Mouse (Mus musculus) brain, embryonic 14.5 days (tissue): ENCODE measurements around the gene Zfp382. TPM values are rescaled to one million over a fixed set of nuclear protein-coding genes. Genes with fewer than 3 reads are reported as not detected.
"Not testable (repeated sequence)": the region's sequence is repeated elsewhere in the genome, so short reads cannot be mapped to it uniquely, and the experiment has no call there.

ENCODE experiments used
- DNase-seq: peaks from one replicate; pipeline ENCODE4 v3.0.0-alpha.2; 2011; ENCODE audit warnings: low read depth
- CTCF ChIP-seq: fragments of 200-500 bp; IDR thresholded peaks from 2 replicates; pipeline ENCODE4 v1.5.1; 2012; ENCODE audit warnings: inconsistent platforms, mild to moderate bottlenecking, moderate library complexity, borderline replicate concordance; ENCODE audit not compliant: insufficient read depth, insufficient read length; ENCODE audit errors: extremely low read depth
- POLR2A ChIP-seq: fragments of 200-500 bp; IDR thresholded peaks from 2 replicates; pipeline ENCODE4 v1.6.1; 2012; ENCODE audit warnings: mild to moderate bottlenecking, inconsistent platforms, borderline replicate concordance; ENCODE audit not compliant: poor library complexity, insufficient read depth, insufficient read length, severe bottlenecking; ENCODE audit errors: extremely low read depth
- polyA plus RNA-seq: library from polyadenylated mRNA; depleted of rRNA; stranded (reverse); fragments of >200 nt; gene quantifications from 2 replicates; pipeline ENCODE4 v1.2.3, GENCODE M21; 2012; rRNA removed

Zfp382 gene
- polyA plus RNA-seq, 1 experiment: 9.2 TPM

- no peak for TF ChIP-seq CTCF
- no peak for TF ChIP-seq POLR2A
- DNase-seq: no peak
Measured at GRCm38 (mm10) chr7:30155507-30155906, 33.8 kb downstream of the Zfp382 start.

DNA sequence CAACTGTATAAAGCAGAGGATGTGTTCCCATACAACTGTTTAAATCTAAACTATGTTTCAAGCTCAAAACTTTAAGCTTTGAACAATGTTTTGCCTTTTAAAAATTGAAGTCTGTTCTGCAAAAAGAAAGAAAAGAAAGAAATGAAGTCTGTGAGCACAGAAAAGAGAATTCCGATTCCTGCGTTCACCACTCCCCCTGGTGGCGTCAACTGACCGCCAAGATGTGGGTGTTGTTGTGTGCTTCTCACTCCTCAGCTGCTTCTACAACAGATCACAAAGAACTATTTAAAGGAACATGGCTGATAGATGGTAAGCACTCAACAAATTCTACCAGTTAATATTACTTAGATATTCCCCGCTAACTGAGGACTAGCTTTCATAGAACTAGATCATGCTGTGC, 41.4 kb downstream of the Zfp382 start:
- DNase-seq: no peak
- TF ChIP-seq POLR2A: no peak

DNA sequence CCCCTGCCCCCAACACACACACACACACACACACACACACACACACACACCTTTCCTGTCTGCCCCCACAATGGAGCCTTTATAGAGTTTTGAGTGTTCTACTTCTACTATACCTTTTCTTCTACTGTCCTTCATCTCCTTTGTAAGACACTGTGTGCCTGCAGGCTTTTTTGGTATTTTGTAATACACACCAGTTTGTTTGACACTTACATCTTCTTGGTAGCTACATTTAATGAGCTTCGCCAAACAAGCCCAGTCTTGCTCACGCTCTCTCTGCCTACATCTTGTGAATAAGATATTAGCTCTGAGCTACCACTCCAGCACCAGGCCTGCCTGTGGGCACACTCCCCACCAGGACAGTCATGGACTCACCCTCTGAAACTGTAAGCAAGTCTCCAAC, 43.0 kb downstream of the Zfp382 start:
- no peak for DNase-seq
- no peak for TF ChIP-seq POLR2A
- TF ChIP-seq CTCF: no peak

DNA sequence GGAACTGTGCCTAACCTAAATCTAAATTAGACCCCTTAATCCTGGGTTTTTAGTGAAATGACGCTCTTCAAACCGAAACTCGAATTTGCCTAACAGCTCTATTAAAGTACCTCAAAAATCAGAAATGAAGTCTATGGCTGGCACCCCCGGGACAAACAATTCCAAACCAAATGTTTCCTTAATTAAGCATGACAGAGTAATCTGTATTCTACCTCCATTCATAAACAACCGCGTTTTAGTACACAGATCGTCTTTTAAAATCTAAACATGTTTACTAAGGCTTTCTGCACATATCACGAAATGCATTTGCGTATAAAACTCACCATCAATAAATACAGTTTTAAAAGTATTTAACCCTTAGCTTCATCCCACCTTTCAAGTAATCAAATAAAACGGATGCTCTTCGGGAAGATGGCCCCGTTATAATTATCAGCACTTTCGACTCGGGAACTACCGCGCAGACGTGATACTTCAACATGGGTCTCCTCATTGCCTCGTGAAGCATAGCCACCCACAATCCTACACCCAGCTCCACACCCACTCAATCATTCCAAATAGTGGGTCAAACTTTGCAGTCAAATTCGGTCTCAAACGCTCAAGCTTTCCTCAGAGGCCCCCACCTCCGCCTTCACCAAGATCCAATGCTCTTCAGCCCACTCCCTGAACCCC, 47.3 kb downstream of the Zfp382 start:
- no peak for DNase-seq
- no peak for TF ChIP-seq CTCF
- TF ChIP-seq POLR2A: no peak

DNA sequence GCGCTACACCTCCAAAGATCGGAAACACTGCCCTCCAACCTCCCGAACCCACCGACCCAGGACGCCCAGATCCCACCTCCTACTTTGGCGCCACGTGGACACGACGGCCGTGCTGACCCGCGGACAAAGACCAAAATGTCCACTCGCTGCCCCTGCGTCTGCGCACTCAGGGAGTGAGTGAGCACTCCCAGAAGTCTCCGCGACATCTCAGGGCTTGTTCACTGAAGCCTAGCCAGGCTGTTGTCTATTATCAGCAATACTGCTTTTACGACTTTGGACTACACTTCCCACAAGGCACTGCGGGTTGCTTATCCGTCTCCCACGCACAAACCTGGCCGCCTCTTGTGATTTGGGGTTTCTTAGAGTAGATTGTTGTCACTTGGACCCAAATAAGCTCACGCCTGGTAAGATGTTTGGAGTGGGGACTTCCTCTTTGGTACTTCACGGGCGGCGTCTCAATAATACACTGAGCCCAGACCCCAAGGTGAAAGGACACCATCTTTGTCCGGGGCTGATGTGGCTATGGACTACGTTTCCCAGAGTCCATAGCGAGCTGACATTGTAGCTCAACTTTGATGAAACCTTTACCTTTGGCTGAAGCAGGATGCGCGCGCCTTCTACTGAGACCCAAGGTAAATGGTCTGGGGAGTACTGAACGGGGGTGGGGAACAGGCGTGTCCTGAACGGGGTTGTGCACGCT, 48.0 kb downstream of the Zfp382 start, which contains the start of gene Zfp146:
Zfp146 (minus strand) TSS at position 168 of the 700 bp plus-strand sequence.
- DNase-seq: peak; percentile 99
- TF ChIP-seq CTCF (no peak), POLR2A (peak; percentile 67; the same call in 1 of the 2 replicates)

DNA sequence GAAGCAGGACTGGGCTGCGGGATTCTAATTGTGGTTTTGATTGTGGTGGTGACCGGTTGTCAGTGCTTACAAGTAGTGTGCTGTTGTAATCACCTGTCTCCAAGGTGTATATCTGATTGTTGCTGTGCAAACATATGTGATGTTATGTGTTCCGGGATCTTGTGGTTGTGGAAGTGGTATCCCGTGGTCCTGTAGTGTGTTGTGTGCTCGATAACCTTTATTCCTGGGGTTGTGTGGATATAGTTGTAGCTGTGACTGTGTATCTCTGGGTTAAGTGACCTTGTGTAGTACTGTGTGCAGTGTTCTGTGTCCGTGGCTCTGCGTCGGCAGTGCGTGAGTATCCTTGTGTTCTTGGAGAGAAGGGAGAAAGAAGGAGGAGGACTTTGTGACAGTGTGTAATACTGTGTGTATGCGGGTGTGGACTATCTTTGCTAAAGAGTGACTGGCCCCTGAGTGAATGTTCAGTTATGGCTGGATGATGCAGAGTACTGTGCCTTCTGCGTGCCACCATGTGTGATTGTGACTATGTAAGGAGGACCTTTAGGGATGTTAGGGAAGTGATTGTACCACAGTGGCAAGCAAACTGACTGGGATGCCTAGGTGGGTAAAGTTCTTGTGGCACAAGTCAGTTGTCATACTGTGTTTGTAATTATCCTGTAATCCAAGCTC, 48.7 kb downstream of the Zfp382 start:
- TF ChIP-seq POLR2A: no peak
- no peak for TF ChIP-seq CTCF
- DNase-seq: no peak

- TF ChIP-seq CTCF (no peak), POLR2A (no peak)
- DNase-seq: no peak
Measured at GRCm38 (mm10) chr7:30176474-30176873, 54.7 kb downstream of the Zfp382 start.

DNA sequence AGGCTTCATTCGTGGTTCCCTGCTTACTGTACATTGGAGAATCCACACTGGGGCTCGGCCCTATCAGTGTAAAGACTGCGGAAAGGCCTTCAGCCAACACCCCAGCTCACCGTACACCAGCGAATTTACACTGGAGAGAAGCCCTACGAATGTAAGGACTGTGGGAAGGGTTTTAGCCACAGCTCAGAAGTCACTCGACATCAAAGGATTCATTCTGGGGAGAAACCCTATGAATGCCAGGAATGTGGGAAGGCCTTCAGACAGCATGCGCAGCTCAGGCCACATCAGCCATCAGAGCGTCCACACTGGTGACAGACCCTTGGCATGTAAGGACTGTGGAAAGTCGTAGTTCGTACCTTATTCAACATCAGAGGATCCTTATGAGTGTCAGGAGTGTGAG, 56.5 kb downstream of the Zfp382 start:
- no peak for TF ChIP-seq POLR2A
- no peak for TF ChIP-seq CTCF
- no peak for DNase-seq

DNA sequence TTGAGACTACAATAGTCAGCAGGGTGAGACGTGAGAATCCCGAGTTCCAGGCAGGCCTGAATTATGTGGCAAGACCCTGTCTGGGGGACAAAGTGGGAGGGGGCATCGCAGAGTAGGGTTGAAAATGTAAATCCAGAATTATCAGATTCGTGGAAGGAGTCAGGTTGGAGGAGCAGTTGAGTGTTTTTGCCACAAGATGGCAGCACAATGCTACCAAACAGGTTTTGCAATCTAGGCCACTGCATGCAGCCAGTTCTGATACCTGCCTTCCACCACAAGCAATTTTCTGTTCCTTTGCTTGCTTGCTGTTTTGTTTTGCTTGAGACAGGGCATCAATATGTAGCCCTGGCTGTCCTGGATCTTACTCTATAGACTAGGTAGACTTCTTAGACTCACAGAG, 59.6 kb downstream of the Zfp382 start:
- TF ChIP-seq CTCF: peak; percentile 85
- no peak for TF ChIP-seq POLR2A
- peak; percentile 87 for DNase-seq

DNA sequence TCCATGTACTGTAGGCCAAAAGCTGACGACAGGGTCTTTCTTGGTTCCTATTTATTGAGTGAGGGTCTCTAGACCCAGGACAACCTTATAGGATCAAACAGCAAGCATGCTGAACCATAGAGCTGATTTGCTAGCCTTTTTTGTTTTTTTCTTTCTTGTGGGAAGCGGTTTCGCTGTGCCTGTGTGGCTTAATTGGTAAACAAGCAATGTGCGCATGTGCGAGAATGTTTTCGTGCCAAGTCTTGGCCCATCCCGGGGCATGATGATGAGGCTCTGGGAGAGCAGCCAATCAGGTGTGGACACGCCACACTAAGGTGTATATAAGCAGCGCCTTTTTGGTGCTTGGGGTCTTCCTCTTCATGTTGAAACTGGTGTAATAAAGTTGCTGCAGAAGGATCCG, 60.2 kb downstream of the Zfp382 start:
- not testable (repeated sequence) for DNase-seq

DNA sequence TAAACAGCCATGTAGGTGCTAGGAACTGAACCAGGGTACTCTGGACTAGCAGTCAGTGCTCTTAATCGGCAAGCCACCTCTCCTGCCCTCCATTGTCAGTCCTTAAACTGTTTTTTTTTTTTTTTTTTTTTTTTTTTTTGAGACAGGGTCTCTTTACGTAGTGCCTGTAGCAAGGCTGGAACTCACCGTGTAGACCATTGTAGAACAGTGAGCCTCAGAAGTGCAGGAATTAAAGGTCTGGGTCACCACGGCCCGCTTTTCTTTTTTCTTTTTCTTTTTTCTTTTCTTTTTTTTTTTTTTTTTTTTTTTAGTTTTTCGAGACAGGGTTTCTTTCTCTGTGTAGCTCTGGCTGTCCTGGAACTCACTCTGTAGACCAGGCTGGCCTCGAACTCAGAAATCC, 61.4 kb downstream of the Zfp382 start:
- DNase-seq: not testable (repeated sequence)

DNA sequence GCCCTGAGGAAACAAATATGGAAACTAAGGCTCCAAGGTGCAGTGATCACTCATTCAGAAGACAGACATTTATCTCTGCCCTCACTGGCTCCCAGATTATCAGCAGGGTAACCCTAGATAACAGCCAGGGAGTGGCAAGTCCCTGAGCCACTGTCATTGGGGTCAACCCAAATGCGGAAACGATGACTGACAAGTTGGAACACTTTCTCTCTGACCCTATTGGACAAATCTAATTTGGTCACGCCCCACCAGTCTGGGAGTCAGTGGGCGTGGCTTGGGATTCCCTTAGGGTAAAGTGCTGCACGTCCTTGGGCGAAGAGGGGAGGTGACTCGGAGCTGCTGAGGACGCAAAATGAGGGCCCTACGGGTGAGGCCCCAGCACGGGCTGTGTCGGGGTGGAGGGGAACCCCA, 62.1 kb downstream of the Zfp382 start, which contains the start of gene Cox7a1:
Cox7a1 (plus strand) TSS at position 266 of the 411 bp plus-strand sequence.
- TF ChIP-seq CTCF (no peak), POLR2A (no peak)
- peak; percentile 73 for DNase-seq

Other genes starting within 250 kb of the Zfp382 start
- gene Zfp27, start 215.4 kb upstream of the Zfp382 start, polyA plus RNA-seq: 12.2 and 13.9 TPM in 2 replicates
- 17.5 and 18.2 TPM in 2 replicates for gene Zfp383, start 213.7 kb upstream of the Zfp382 start, polyA plus RNA-seq
- 11.0 and 14.3 TPM in 2 replicates for gene Zfp74, start 167.9 kb upstream of the Zfp382 start, polyA plus RNA-seq
- gene Zfp568, start 138.0 kb upstream of the Zfp382 start, polyA plus RNA-seq: 6.4 and 7.2 TPM in 2 replicates
- gene Zfp14, start 70.6 kb upstream of the Zfp382 start, polyA plus RNA-seq: 12.6 and 13.0 TPM in 2 replicates
- gene Zfp82, start 49.0 kb upstream of the Zfp382 start, polyA plus RNA-seq: 3.2 and 4.9 TPM in 2 replicates
- gene Gm26920, start 31.5 kb upstream of the Zfp382 start, polyA plus RNA-seq: 0.38 and 1.1 TPM in 2 replicates
- 9.2 and 10.5 TPM in 2 replicates for gene Zfp566, start 31.4 kb upstream of the Zfp382 start, polyA plus RNA-seq
- gene Zfp260, start 27.2 kb upstream of the Zfp382 start, polyA plus RNA-seq: 44.0 and 50.7 TPM in 2 replicates
- 73.1 and 78.5 TPM in 2 replicates for gene Zfp146, start 47.8 kb downstream of the Zfp382 start, polyA plus RNA-seq
- 2.1 and 2.2 TPM in 2 replicates for gene Cox7a1, start 62.2 kb downstream of the Zfp382 start, polyA plus RNA-seq
- gene Capns1, start 76.9 kb downstream of the Zfp382 start, polyA plus RNA-seq: 298 and 304 TPM in 2 replicates
- 245 and 362 TPM in 2 replicates for gene Polr2i, start 110.0 kb downstream of the Zfp382 start, polyA plus RNA-seq
- 177 and 180 TPM in 2 replicates for gene Tbcb, start 110.3 kb downstream of the Zfp382 start, polyA plus RNA-seq
- 0.12 and 0.14 TPM in 2 replicates for gene Ovol3, start 113.8 kb downstream of the Zfp382 start, polyA plus RNA-seq
- 0.11 and 0.12 TPM in 2 replicates for gene Thap8, start 158.2 kb downstream of the Zfp382 start, polyA plus RNA-seq
- gene Wdr62, start 158.5 kb downstream of the Zfp382 start, polyA plus RNA-seq: 15.2 and 26.2 TPM in 2 replicates
- gene Clip3, start 169.8 kb downstream of the Zfp382 start, polyA plus RNA-seq: 233 and 314 TPM in 2 replicates
- 131 and 198 TPM in 2 replicates for gene Alkbh6, start 186.8 kb downstream of the Zfp382 start, polyA plus RNA-seq
- gene Syne4, start 192.9 kb downstream of the Zfp382 start, polyA plus RNA-seq: 28.5 and 36.3 TPM in 2 replicates
- gene E130208F15Rik, start 199.8 kb downstream of the Zfp382 start, polyA plus RNA-seq: 0.36 and 0.37 TPM in 2 replicates
- gene Sdhaf1, start 202.0 kb downstream of the Zfp382 start, polyA plus RNA-seq: 17.6 and 24.7 TPM in 2 replicates
- 29.1 and 39.2 TPM in 2 replicates for gene Lrfn3, start 240.8 kb downstream of the Zfp382 start, polyA plus RNA-seq